In genomic region chr1:36113670-36114069, GRCm38 (mm10) we compare ENCODE assay signal across 16 mouse cellular contexts.
"Had no signal": no experiment of that assay in that cellular context is flagged by ENCODE, and none has a peak within 500 bp of the region (broad histone marks: within the 10 kb centered on the region; RNA-seq: fewer than 3 reads in every experiment).

No protein-coding gene starts in this region.

- H3K4me1 ChIP-seq: neural tube, embryonic 12.5 days; neural tube, embryonic 13.5 days; neural tube, embryonic 15.5 days; stomach, embryonic 15.5 days had no signal

- H3K9ac ChIP-seq: neural tube, embryonic 12.5 days; neural tube, embryonic 13.5 days; neural tube, embryonic 15.5 days; stomach, embryonic 15.5 days had no signal

- H3K36me3 ChIP-seq: neural tube, embryonic 12.5 days; neural tube, embryonic 13.5 days; neural tube, embryonic 15.5 days; stomach, embryonic 15.5 days had no signal

- H3K27me3 ChIP-seq: neural tube, embryonic 12.5 days; neural tube, embryonic 13.5 days; neural tube, embryonic 15.5 days; stomach, embryonic 15.5 days had no signal

- H3K4me3 ChIP-seq: neural tube, embryonic 12.5 days; neural tube, embryonic 13.5 days; neural tube, embryonic 15.5 days; stomach, embryonic 15.5 days had no signal

- H3K9me3 ChIP-seq: neural tube, embryonic 12.5 days; neural tube, embryonic 13.5 days; neural tube, embryonic 15.5 days; stomach, embryonic 15.5 days had no signal

- H3K27ac ChIP-seq: neural tube, embryonic 12.5 days; neural tube, embryonic 13.5 days; neural tube, embryonic 15.5 days; stomach, embryonic 15.5 days; stomach, postnatal 0 days had no signal

- DNase-seq: retina, postnatal 1 day; right cerebral cortex, postnatal 14 days; right cerebral cortex, postnatal 25 days; right cerebral cortex, postnatal 4 days; spleen, adult 18-20 months; thymus, adult 18-20 months; thymus, adult 2 months; thymus, postnatal 14 days; thymus, postnatal 25 days; thymus, postnatal 36 days; thymus, postnatal 4 days had no signal

- H3K4me2 ChIP-seq: neural tube, embryonic 12.5 days; neural tube, embryonic 13.5 days; neural tube, embryonic 15.5 days; stomach, embryonic 15.5 days had no signal
